Mouse (Mus musculus) liver, adult 2 months (tissue): ENCODE results near the gene Slc45a1.

Source experiments
- CTCF ChIP-seq: fragments of 200-500 bp; IDR thresholded peaks from 2 replicates; pipeline ENCODE4 v1.5.1; 2011; ENCODE audit warnings: low read depth, low read length, control low read depth
- POLR2A ChIP-seq: fragments of 200-500 bp; IDR thresholded peaks from 2 replicates; pipeline ENCODE4 v1.6.1; 2011; ENCODE audit warnings: low read length, control low read depth; ENCODE audit not compliant: insufficient read depth; ENCODE audit errors: extremely low read depth

DNA sequence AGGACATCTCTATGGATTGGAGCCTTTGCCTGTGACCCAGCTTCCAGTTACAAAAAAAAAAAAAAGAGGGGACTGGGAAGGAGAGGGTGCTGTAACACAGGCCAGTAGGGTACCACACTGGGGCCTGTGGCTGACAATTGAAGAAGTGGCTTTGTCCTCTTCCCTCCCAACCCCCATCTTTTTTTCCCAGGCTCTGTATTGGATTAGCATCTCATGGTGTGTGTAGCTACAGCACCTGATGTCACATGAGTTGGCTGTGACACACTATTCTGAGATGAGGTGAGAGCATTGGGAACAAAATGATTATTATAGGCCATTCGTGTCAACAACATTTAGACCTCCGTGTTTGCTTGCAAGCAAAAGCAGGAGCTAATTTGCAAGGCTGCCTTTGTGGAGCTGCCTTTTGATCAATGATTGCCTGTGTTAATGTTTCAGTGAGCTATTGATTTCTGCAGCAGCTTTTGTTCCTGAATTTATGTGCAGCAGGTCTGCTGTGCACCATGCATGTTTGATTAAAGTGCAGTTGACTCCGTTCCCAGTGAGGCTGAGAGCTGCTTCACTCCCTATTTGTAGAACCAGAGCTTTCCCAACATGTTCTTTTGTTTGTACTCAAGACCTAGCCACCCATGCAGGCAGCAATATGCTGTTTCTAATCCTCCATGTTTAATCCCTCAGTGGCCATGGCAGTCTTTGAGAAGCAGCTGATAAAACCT lies 45.4 kb downstream of the Slc45a1 start:
- no peak for TF ChIP-seq CTCF
- no peak for TF ChIP-seq POLR2A
